8 mouse cellular contexts compared by ENCODE assay signal in genomic region chr7:28820358-28821260, GRCm38 (mm10). TPM values are rescaled to one million over a fixed set of nuclear protein-coding genes. Genes with fewer than 3 reads are reported as not detected.
DNase-seq lines count a peak whose midpoint lies in the region; ATAC-seq lines count a peak whose summit lies in the region.

No protein-coding gene starts in this region.

- ATAC-seq in hindbrain, embryonic 16.5 days, result no peak; the same call in 1 of the 2 replicates
- ATAC-seq in hindbrain, embryonic 13.5 days (ENCODE audit: low FRiP score), result no peak
- ATAC-seq in stomach, embryonic 16.5 days (ENCODE audit: insufficient read depth, low FRiP score), result no peak
- no peak for ATAC-seq in granulocyte monocyte progenitor cell, adult 5-6 weeks (replicated peaks; ENCODE audit: poor library complexity, severe bottlenecking)

- H3K4me1 ChIP-seq in hindbrain, embryonic 10.5 days (replicated peaks), result peaks cover 79% of the 10 kb centered on the region
- peaks cover 18% of the 10 kb centered on the region for H3K4me1 ChIP-seq in hindbrain, embryonic 16.5 days (ENCODE audit: control insufficient read depth, insufficient read depth, low read depth, low read length)
- H3K4me1 ChIP-seq in hindbrain, embryonic 13.5 days (replicated peaks), result peaks cover 64% of the 10 kb centered on the region
- H3K4me1 ChIP-seq in stomach, embryonic 16.5 days (ENCODE audit: control insufficient read depth, insufficient read depth, low read length), result peaks cover 35% of the 10 kb centered on the region

- H3K36me3 ChIP-seq in hindbrain, embryonic 10.5 days, result peaks cover 74% of the 10 kb centered on the region
- peaks cover 60% of the 10 kb centered on the region for H3K36me3 ChIP-seq in hindbrain, embryonic 16.5 days (ENCODE audit: control insufficient read depth, insufficient read depth, low read length)
- peaks cover 73% of the 10 kb centered on the region for H3K36me3 ChIP-seq in hindbrain, embryonic 13.5 days
- peaks cover 53% of the 10 kb centered on the region for H3K36me3 ChIP-seq in stomach, embryonic 16.5 days (ENCODE audit: control insufficient read depth, insufficient read depth, low read length)

- no peaks in the 10 kb centered on the region for H3K27me3 ChIP-seq in hindbrain, embryonic 10.5 days (ENCODE audit: insufficient read depth, poor library complexity, severe bottlenecking)
- H3K27me3 ChIP-seq in hindbrain, embryonic 16.5 days (replicated peaks; ENCODE audit: control insufficient read depth, insufficient read depth, low read length), result no peaks in the 10 kb centered on the region
- H3K27me3 ChIP-seq in hindbrain, embryonic 13.5 days, result no peaks in the 10 kb centered on the region
- H3K27me3 ChIP-seq in stomach, embryonic 16.5 days (ENCODE audit: control insufficient read depth, insufficient read depth, low read length), result no peaks in the 10 kb centered on the region

- no peaks in the 10 kb centered on the region for H3K9me3 ChIP-seq in hindbrain, embryonic 10.5 days
- no peaks in the 10 kb centered on the region for H3K9me3 ChIP-seq in hindbrain, embryonic 16.5 days (ENCODE audit: control insufficient read depth, low read length)
- no peaks in the 10 kb centered on the region for H3K9me3 ChIP-seq in hindbrain, embryonic 13.5 days
- H3K9me3 ChIP-seq in stomach, embryonic 16.5 days (replicated peaks; ENCODE audit: control insufficient read depth, low read length), result no peaks in the 10 kb centered on the region

- peak overlapping the region; percentile 83 for H3K27ac ChIP-seq in hindbrain, embryonic 10.5 days
- no peak overlapping the region for H3K27ac ChIP-seq in hindbrain, embryonic 16.5 days (ENCODE audit: low read depth, low read length)
- H3K27ac ChIP-seq in hindbrain, embryonic 13.5 days, result peak overlapping the region; percentile 76
- H3K27ac ChIP-seq in stomach, embryonic 16.5 days (ENCODE audit: low read length), result peak overlapping the region; percentile 18; the same call in 1 of the 2 replicates

- 40% methylated on average over 12 of the region's 12 CpGs for WGBS in hindbrain, embryonic 10.5 days
- 36% methylated on average over 12 of the region's 12 CpGs for WGBS in hindbrain, embryonic 16.5 days
- 35% methylated on average over 12 of the region's 12 CpGs for WGBS in hindbrain, embryonic 13.5 days
- 70% methylated on average over 12 of the region's 12 CpGs for WGBS in stomach, embryonic 16.5 days

- H3K4me3 ChIP-seq in hindbrain, embryonic 10.5 days, result peak overlapping the region; percentile 36
- no peak overlapping the region for H3K4me3 ChIP-seq in hindbrain, embryonic 16.5 days (ENCODE audit: low read length)
- H3K4me3 ChIP-seq in hindbrain, embryonic 13.5 days, result no peak overlapping the region
- no peak overlapping the region for H3K4me3 ChIP-seq in stomach, embryonic 16.5 days (replicated peaks; ENCODE audit: low read length)

- no peak overlapping the region for H3K9ac ChIP-seq in hindbrain, embryonic 16.5 days (ENCODE audit: low read depth, low read length)
- H3K9ac ChIP-seq in hindbrain, embryonic 13.5 days, result 0 out of 2 replicates have a peak overlapping the region, but pooled peaks have one; percentile 49
- H3K9ac ChIP-seq in stomach, embryonic 16.5 days (ENCODE audit: low read length), result no peak overlapping the region

- peak; percentile 76 for DNase-seq in hindbrain, embryonic 10.5 days (ENCODE audit: low spot score)
- peak; percentile 59 for DNase-seq in embryo, embryonic 9.5 days (ENCODE audit: extremely low spot score)
- peak; percentile 75 for DNase-seq in lung, postnatal 10 days
- DNase-seq in layer of hippocampus, adult 11-12 months (ENCODE audit: low spot score), result no peak

- no peak overlapping the region for H3K4me2 ChIP-seq in hindbrain, embryonic 16.5 days (ENCODE audit: low read length)
- H3K4me2 ChIP-seq in hindbrain, embryonic 13.5 days, result no peak overlapping the region
- no peak overlapping the region for H3K4me2 ChIP-seq in stomach, embryonic 16.5 days (ENCODE audit: low read depth, low read length)

RNA-seq across cellular contexts. Expression of gene Ech1, which starts 4.4 kb away (rescaled TPM):
- 87.9 and 93.3 TPM in 2 replicates for polyA plus RNA-seq in hindbrain, embryonic 10.5 days (2016; fragmentation: Nextera tagmentation; extraction: Ambion mirVana)
- 115 and 117 TPM in 2 replicates for polyA plus RNA-seq in hindbrain, embryonic 16.5 days (2015; fragmentation: Nextera tagmentation; extraction: Ambion mirVana)
- polyA plus RNA-seq in hindbrain, embryonic 13.5 days (2015; fragmentation: Nextera tagmentation; extraction: Ambion mirVana), result 81.8 and 87.5 TPM in 2 replicates
- 227 and 230 TPM in 2 replicates for polyA plus RNA-seq in stomach, embryonic 16.5 days (2015; fragmentation: Nextera tagmentation; extraction: Ambion mirVana)
- 125 and 134 TPM in 2 replicates for total RNA-seq in granulocyte monocyte progenitor cell, adult 5-6 weeks (2014; fragmentation: Nextera tagmentation)
- 76.3 and 99.3 TPM in 2 replicates for total RNA-seq in granulocyte monocyte progenitor cell, adult 5-6 weeks (2017)

RNA-seq across cellular contexts. Expression of gene Hnrnpl, which starts 12.3 kb away (rescaled TPM):
- polyA plus RNA-seq in hindbrain, embryonic 10.5 days (2016; fragmentation: Nextera tagmentation; extraction: Ambion mirVana), result 312 TPM in 2 replicates
- polyA plus RNA-seq in hindbrain, embryonic 16.5 days (2015; fragmentation: Nextera tagmentation; extraction: Ambion mirVana), result 117 and 127 TPM in 2 replicates
- polyA plus RNA-seq in hindbrain, embryonic 13.5 days (2015; fragmentation: Nextera tagmentation; extraction: Ambion mirVana), result 200 and 202 TPM in 2 replicates
- polyA plus RNA-seq in stomach, embryonic 16.5 days (2015; fragmentation: Nextera tagmentation; extraction: Ambion mirVana), result 170 and 200 TPM in 2 replicates
- total RNA-seq in granulocyte monocyte progenitor cell, adult 5-6 weeks (2014; fragmentation: Nextera tagmentation), result 466 and 510 TPM in 2 replicates
- 276 and 296 TPM in 2 replicates for total RNA-seq in granulocyte monocyte progenitor cell, adult 5-6 weeks (2017)

RNA-seq across cellular contexts. Expression of gene Lgals4, which starts 13.0 kb away (rescaled TPM):
- polyA plus RNA-seq in hindbrain, embryonic 10.5 days (2016; fragmentation: Nextera tagmentation; extraction: Ambion mirVana), result 3.9 and 4.0 TPM in 2 replicates
- 5.3 and 6.1 TPM in 2 replicates for polyA plus RNA-seq in hindbrain, embryonic 16.5 days (2015; fragmentation: Nextera tagmentation; extraction: Ambion mirVana)
- polyA plus RNA-seq in hindbrain, embryonic 13.5 days (2015; fragmentation: Nextera tagmentation; extraction: Ambion mirVana), result 5.6 and 6.3 TPM in 2 replicates
- 353 and 382 TPM in 2 replicates for polyA plus RNA-seq in stomach, embryonic 16.5 days (2015; fragmentation: Nextera tagmentation; extraction: Ambion mirVana)
- 20.5 and 20.8 TPM in 2 replicates for total RNA-seq in granulocyte monocyte progenitor cell, adult 5-6 weeks (2014; fragmentation: Nextera tagmentation)
- total RNA-seq in granulocyte monocyte progenitor cell, adult 5-6 weeks (2017), result 3.9 and 6.6 TPM in 2 replicates

RNA-seq across cellular contexts. Expression of gene Rinl, which starts 31.8 kb away (rescaled TPM):
- 4.0 TPM in 2 replicates for polyA plus RNA-seq in hindbrain, embryonic 10.5 days (2016; fragmentation: Nextera tagmentation; extraction: Ambion mirVana)
- 2.8 and 2.9 TPM in 2 replicates for polyA plus RNA-seq in hindbrain, embryonic 16.5 days (2015; fragmentation: Nextera tagmentation; extraction: Ambion mirVana)
- 2.7 and 2.8 TPM in 2 replicates for polyA plus RNA-seq in hindbrain, embryonic 13.5 days (2015; fragmentation: Nextera tagmentation; extraction: Ambion mirVana)
- polyA plus RNA-seq in stomach, embryonic 16.5 days (2015; fragmentation: Nextera tagmentation; extraction: Ambion mirVana), result 5.0 and 5.9 TPM in 2 replicates
- 67.9 and 72.3 TPM in 2 replicates for total RNA-seq in granulocyte monocyte progenitor cell, adult 5-6 weeks (2014; fragmentation: Nextera tagmentation)
- total RNA-seq in granulocyte monocyte progenitor cell, adult 5-6 weeks (2017), result 55.9 and 75.5 TPM in 2 replicates

RNA-seq across cellular contexts. Expression of gene Lgals7, which starts 43.0 kb away (rescaled TPM):
- polyA plus RNA-seq in hindbrain, embryonic 10.5 days (2016; fragmentation: Nextera tagmentation; extraction: Ambion mirVana), result 0.97 and 4.0 TPM in 2 replicates
- 4.9 and 5.3 TPM in 2 replicates for polyA plus RNA-seq in hindbrain, embryonic 16.5 days (2015; fragmentation: Nextera tagmentation; extraction: Ambion mirVana)
- polyA plus RNA-seq in hindbrain, embryonic 13.5 days (2015; fragmentation: Nextera tagmentation; extraction: Ambion mirVana), result 6.4 and 7.4 TPM in 2 replicates
- polyA plus RNA-seq in stomach, embryonic 16.5 days (2015; fragmentation: Nextera tagmentation; extraction: Ambion mirVana), result 5.8 and 9.9 TPM in 2 replicates
- total RNA-seq in granulocyte monocyte progenitor cell, adult 5-6 weeks (2014; fragmentation: Nextera tagmentation), result not detected in 2 replicates
- not detected in 2 replicates for total RNA-seq in granulocyte monocyte progenitor cell, adult 5-6 weeks (2017)

Comparison
In these comparisons a context has a peak if more than half of its experiments do, and no peak if none do; other contexts are left out.
1. RNA of gene Lgals4, which starts 13.0 kb away (polyA plus RNA-seq): 353 to 382 TPM in stomach, embryonic 16.5 days; 5.6 to 6.3 TPM in hindbrain, embryonic 13.5 days, 5.3 to 6.1 TPM in hindbrain, embryonic 16.5 days and 3.9 to 4.0 TPM in hindbrain, embryonic 10.5 days; every median in the first group is over 10 times any median in the second.